Mouse (Mus musculus) embryonic facial prominence, embryonic 10.5 days (tissue): ENCODE data around the gene Alox12b. TPM values are rescaled to one million over a fixed set of nuclear protein-coding genes. Genes with fewer than 3 reads are reported as not detected.

ENCODE experiments used
- DNase-seq: peaks from one replicate; pipeline ENCODE4 v3.0.0-alpha.2; 2017; ENCODE audit warnings: low spot score
- H3K27ac ChIP-seq: fragments of 300-500 bp; sonication (generic); replicated peaks from 2 replicates; pipeline ENCODE4 v1.5.1; 2016; ENCODE audit warnings: mild to moderate bottlenecking
- H3K27me3 ChIP-seq: fragments of 300-500 bp; sonication (generic); replicated peaks from 2 replicates; pipeline ENCODE4 v1.6.1; 2016; ENCODE audit warnings: low read depth, mild to moderate bottlenecking; ENCODE audit not compliant: poor library complexity, severe bottlenecking
- H3K36me3 ChIP-seq: fragments of 300-500 bp; sonication (generic); replicated peaks from 2 replicates; pipeline ENCODE4 v1.6.1; 2016; ENCODE audit warnings: mild to moderate bottlenecking, moderate library complexity
- H3K4me1 ChIP-seq: fragments of 300-500 bp; sonication (generic); 2 replicates; pipeline ENCODE4 v1.6.1; 2016
- H3K4me3 ChIP-seq: fragments of 300-500 bp; sonication (generic); 2 replicates; pipeline ENCODE4 v1.5.1; 2016; ENCODE audit warnings: mild to moderate bottlenecking, moderate library complexity
- H3K9me3 ChIP-seq: fragments of 300-500 bp; sonication (generic); 2 replicates; pipeline ENCODE4 v1.6.1; 2016; ENCODE audit warnings: mild to moderate bottlenecking
- WGBS: fragments of 180-500 bp; shearing (Covaris S2); methylation state at CpG from one replicate; pipeline ENCODE4 v1.1.7; 2016; 5-methylcytosine and 5-hydroxymethylcytosine counted together
- polyA plus RNA-seq: library from polyadenylated mRNA; unstranded; fragments of >200 nt; fragmentation: Nextera tagmentation; extraction: Ambion mirVana; gene quantifications from 2 replicates; pipeline ENCODE4 v1.2.1, GENCODE M21; 2016

Alox12b gene
- polyA plus RNA-seq, 1 experiment from 2014 or later = 0.27 TPM

DNA sequence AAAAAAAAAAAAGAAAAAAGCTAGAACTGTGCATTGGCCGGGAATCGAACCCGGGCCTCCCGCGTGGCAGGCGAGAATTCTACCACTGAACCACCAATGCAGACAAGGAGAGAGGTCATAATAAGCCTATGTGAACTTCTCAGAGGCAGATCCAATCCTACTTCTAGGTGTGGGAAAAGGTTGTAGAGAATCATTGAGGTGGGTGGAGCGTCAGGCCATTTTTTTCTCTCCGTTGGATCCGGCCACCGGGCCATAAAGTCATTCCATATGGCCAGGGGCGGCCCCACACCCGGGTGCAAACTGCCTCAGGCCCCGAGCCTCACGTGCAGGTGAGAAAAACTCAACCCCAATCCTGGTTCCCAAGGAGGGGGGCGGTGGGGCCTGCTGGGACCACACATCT lies 38.0 kb upstream of the Alox12b start:
- H3K4me3 ChIP-seq = peak overlapping the region; percentile 74
- no peak overlapping the region; the same call in 1 of the 2 replicates for H3K27ac ChIP-seq
- H3K9me3 ChIP-seq = no peaks in the 10 kb centered on the region
- under 1% methylated on average over 15 of the region's 15 CpGs for WGBS
- no peaks in the 10 kb centered on the region for H3K36me3 ChIP-seq
- peaks cover 58% of the 10 kb centered on the region for H3K27me3 ChIP-seq
- peaks cover 55% of the 10 kb centered on the region for H3K4me1 ChIP-seq
- DNase-seq = peak; percentile 85

DNA sequence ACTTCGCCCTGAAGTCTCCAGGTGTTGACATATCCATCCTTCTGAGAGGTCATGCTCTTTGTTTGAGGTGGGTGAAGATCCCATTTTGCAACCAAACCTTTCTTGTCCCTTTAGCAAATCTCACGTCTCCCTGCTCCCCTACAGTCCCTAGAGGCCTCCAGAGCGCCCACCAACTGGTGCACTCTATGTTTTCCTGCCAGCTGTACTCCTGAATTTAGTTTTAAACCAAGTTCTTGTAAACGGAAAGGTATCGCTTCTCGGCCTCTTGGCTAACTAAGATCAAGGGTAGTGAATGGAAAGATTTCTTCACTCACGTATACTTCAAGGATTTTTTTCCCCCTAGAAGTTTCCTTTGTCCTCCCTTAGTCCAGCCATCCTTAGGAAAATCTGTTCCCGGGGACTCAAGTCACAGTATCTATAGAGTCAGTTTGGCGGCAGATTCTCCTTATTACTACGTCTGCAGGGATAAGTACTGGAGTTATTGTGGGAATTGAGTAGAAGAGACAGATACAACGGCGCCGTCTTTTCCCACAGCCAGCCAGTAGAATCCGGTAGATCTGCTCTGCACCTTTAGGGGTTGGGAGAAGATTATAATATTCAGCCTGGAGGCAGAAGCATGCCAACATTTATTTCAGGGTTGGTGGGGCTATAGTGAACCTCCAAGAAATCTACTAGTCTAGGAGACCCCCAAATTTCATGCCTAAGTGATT lies 37.2 kb upstream of the Alox12b start:
- no peak for DNase-seq
- Histone ChIP-seq H3K27me3 (peaks cover 50% of the 10 kb centered on the region), H3K4me1 (peaks cover 55% of the 10 kb centered on the region), H3K9me3 (no peaks in the 10 kb centered on the region), H3K27ac (no peak overlapping the region), H3K4me3 (peak overlapping the region; percentile 74), H3K36me3 (no peaks in the 10 kb centered on the region)
- 24% methylated on average over 14 of the region's 14 CpGs for WGBS

DNA sequence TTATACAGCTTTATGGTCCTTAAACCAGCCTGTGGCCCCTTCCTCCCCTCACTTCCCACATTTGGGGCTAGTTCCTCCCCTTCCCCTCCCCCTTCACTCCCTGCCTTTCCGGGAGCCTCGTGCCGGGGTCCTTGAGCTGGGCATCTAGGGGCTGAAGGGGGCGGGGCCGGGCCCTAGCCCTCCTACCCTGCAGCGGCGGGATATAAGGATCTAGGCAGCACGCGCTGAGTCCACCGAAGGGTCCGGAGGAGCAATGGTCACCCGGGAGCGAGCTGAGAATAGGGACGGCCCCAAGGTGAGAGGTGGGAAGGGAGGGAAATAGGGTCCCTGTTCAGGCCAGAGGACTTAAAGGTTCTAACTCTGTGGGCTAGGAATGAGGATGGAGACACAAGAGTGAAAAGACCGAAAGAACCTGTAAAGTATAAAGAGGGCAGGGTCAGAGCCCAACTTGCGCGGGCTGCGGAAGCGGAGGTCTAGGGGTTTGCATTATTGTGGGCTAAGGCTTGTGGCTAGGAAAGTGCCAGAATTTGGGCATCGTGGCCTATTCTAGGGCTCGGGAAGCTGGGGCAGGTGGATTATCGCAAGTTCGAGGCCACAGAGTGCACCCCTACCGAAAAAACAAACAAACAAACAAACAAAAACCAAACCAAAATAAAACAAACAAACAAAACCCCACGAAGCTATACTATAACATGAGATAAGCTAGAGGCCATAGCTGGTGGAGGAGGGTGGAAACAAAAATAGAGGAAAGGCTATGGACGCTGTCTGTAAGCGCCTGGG lies 36.4 kb upstream of the Alox12b start, which contains the start of gene Hes7:
Gene Hes7 (plus strand): TSS at position 184 of the 780 bp plus-strand sequence.
- H3K4me1 ChIP-seq = peaks cover 57% of the 10 kb centered on the region
- peak; percentile 79 for DNase-seq
- WGBS = 2% methylated on average over 27 of the region's 27 CpGs
- peak within 1 kb of the TSS; percentile 21; the same call in 1 of the 2 replicates for H3K27ac ChIP-seq
- H3K9me3 ChIP-seq = no peaks in the 10 kb centered on the region
- peaks cover 42% of the 10 kb centered on the region for H3K27me3 ChIP-seq
- peak within 1 kb of the TSS; percentile 74 for H3K4me3 ChIP-seq
- H3K36me3 ChIP-seq = no peaks in the 10 kb centered on the region

DNA sequence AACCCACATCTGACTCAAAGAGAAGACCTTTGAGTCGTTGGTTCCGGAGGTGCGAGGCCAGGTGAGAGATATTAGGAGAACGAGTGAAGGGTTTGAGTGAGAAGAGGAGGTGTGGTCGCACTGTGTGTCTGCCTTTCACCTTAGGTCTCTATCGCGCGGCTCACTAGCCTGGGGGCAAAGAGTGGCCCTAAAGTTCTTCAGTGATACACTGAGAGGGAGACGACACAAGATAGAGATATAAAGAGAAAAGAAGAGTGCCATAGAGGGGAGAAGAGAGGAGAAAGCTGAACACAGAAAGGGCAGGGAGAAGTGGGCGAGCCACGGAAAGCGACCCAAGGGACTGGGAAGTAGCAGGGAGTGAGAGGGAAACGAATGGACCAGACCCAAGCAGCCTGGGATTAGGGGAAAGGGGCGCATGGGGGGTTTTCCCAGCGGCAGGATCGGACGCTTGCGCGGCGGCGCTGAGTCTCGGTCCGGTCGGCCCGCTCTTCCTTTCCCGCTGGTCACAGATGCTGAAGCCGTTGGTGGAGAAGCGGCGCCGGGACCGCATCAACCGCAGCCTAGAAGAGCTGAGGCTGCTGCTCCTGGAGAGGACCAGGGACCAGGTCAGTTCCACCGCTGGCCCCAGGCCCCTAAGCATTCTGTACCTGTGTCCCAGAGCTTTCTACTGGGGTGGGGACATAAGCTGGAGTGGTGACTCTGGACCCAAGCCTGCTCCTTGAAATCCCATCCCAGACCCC lies 35.6 kb upstream of the Alox12b start:
- no peaks in the 10 kb centered on the region for H3K36me3 ChIP-seq
- H3K4me3 ChIP-seq = peak overlapping the region; percentile 74
- DNase-seq = peak; percentile 57
- H3K9me3 ChIP-seq = no peaks in the 10 kb centered on the region
- no peak overlapping the region for H3K27ac ChIP-seq
- peaks cover 64% of the 10 kb centered on the region for H3K4me1 ChIP-seq
- H3K27me3 ChIP-seq = peaks cover 37% of the 10 kb centered on the region
- WGBS = 1% methylated on average over 33 of the region's 33 CpGs

DNA sequence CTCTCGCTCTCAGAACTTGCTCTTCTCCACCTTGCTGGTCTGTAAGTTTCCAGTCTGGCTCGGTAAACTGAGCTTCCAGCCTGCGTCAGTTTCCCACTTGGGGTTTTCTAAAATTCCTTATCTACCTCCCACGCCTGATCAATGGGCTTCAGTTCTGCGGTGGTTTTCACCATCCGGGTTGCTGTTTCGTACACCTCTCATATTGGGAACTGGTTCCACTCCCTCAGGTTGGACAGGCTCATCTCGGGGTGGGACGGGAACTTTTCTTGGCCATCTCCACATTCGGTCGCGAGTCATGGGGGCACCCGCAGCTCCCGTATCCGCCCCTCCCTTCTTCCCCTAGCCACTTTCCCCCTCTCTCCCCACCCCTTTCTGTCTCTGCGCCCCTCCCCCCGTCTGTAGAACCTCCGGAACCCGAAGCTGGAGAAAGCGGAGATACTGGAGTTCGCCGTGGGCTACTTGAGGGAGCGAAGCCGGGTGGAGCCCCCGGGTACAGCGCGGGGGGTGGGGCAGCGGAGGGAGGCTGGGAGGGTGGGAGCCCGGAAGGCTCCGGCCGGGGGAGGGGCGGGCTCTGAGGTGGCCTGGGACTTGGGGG lies 35.0 kb upstream of the Alox12b start:
- H3K9me3 ChIP-seq = no peaks in the 10 kb centered on the region
- H3K36me3 ChIP-seq = no peaks in the 10 kb centered on the region
- WGBS = 1% methylated on average over 32 of the region's 32 CpGs
- H3K27me3 ChIP-seq = peaks cover 37% of the 10 kb centered on the region
- H3K4me3 ChIP-seq = peak overlapping the region; percentile 74
- H3K27ac ChIP-seq = peak overlapping the region; percentile 82
- H3K4me1 ChIP-seq = peaks cover 69% of the 10 kb centered on the region
- DNase-seq = no peak

DNA sequence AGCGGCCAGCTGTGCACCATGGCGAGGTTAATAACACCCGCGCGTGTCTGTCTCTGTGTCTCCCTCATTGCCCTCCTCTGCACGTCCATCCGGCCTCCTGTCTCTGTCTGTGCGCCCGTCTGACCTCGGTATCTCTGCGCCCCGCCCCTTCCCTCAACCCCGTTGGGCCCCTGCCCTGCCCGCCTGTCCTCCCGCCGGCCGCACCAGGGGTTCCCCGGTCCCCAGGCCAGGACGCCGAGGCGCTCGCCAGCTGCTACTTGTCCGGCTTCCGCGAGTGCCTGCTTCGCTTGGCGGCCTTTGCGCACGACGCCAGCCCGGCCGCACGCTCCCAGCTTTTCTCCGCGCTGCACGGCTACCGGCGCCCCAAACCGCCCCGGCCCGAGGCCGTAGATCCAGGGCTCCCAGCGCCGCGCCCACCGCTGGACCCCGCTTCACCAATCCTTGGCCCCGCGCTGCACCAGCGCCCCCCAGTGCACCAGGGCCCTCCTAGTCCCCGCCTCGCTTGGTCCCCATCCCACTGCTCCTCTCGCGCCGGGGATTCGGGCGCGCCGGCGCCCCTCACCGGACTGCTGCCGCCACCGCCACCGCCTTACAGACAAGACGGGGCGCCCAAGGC lies 34.3 kb upstream of the Alox12b start, which contains the start of gene 9130213A22Rik:
Gene 9130213A22Rik (minus strand): TSS at position 254 of the 616 bp plus-strand sequence.
- peaks cover 67% of the 10 kb centered on the region for H3K4me1 ChIP-seq
- no peaks in the 10 kb centered on the region for H3K9me3 ChIP-seq
- WGBS = under 1% methylated on average over 66 of the region's 66 CpGs
- peaks cover 39% of the 10 kb centered on the region for H3K27me3 ChIP-seq
- DNase-seq = peak; percentile 94
- H3K4me3 ChIP-seq = peak within 1 kb of the TSS; percentile 74
- peak within 1 kb of the TSS; percentile 82 for H3K27ac ChIP-seq
- no peaks in the 10 kb centered on the region for H3K36me3 ChIP-seq

DNA sequence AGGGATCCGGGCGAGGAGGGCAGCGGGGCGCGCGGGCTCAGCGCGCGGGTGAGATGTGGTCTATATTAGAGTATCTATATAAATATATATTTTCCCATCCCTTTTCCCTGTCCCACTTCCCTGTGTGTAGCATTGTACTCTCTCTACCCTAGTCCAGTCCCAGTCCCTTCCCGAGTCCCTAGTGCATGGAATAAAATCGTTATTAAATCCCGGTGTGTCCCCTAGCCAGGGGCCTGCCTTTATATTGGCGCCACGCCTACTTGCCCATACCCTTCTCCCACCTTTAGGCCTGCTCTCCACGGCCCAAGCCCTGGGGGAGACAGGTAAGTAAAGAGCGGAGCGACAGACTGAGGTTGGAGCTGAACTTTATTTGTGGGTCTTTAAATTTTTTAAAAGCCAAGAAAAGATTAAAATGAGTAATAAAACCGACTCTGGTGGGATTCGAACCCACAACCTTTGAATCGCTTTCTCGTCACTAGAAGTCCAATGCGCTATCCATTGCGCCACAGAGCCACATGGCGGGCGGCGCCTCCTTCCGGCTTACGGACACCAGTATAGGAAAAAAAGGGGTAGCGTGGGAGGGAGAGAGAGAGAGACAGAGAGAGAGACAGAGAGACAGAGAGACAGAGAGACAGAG lies 33.6 kb upstream of the Alox12b start:
- no peaks in the 10 kb centered on the region for H3K9me3 ChIP-seq
- peak; percentile 94 for DNase-seq
- H3K4me3 ChIP-seq = peak overlapping the region; percentile 74
- H3K36me3 ChIP-seq = no peaks in the 10 kb centered on the region
- peaks cover 62% of the 10 kb centered on the region for H3K4me1 ChIP-seq
- H3K27me3 ChIP-seq = peaks cover 46% of the 10 kb centered on the region
- WGBS = under 1% methylated on average over 29 of the region's 29 CpGs
- H3K27ac ChIP-seq = peak overlapping the region; percentile 82

DNA sequence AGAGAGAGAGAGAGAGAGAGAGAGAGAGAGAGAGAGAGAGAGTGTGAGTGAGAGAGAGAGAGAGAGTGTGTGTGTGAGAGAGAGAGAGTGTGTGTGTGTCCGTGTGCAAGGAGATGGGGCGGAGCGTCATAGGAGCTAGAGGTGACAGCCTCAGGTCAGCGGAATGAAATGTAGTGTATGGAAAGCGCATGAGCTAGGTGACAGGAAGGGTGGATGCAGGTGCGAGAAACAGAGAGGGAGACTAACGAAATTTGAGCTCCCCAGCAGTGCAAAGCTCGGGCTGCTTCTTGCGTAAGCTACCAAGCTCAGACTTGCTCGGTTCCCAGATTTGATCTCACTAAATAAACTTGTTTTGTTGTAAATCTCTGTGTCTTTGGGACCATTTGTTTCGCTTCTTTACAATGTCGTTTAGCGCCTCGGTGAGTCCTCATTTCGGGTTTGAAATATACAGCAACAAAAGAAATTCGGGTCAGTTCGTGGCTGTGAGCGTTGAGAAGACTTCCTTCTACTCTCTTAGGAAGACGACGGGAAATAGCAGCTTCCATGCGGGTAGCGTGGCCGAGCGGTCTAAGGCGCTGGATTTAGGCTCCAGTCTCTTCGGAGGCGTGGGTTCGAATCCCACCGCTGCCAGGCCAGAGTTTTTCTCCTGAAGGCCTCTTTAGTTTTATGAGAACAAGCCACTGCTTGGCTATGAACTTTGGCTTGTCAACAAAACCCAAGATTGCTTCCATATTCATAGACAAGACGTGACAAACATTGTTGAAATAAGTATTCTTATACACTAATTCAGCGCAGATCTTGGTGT lies 32.9 kb upstream of the Alox12b start:
- Histone ChIP-seq H3K27ac (peak overlapping the region; percentile 63), H3K4me3 (peak overlapping the region; percentile 74), H3K27me3 (peaks cover 49% of the 10 kb centered on the region), H3K4me1 (peaks cover 60% of the 10 kb centered on the region), H3K9me3 (no peaks in the 10 kb centered on the region), H3K36me3 (no peaks in the 10 kb centered on the region)
- under 1% methylated on average over 31 of the region's 31 CpGs for WGBS
- DNase-seq = peak; percentile 94

DNA sequence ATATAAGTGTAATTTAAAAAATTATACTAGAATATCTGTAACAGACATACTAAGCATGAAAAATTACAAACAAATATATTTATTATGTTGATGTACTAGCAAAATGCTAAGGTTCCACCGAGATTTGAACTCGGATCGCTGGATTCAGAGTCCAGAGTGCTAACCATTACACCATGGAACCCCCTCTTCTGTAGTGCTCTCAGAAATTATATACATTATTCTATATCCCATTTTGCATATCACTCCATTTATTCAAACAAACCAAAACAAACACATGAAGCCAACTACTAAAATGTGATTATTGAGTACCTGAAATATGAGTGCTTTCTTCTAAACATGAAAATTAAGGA lies 32.3 kb upstream of the Alox12b start:
- Histone ChIP-seq H3K4me1 (peaks cover 54% of the 10 kb centered on the region), H3K27me3 (peaks cover 52% of the 10 kb centered on the region), H3K27ac (no peak overlapping the region), H3K4me3 (peak overlapping the region; percentile 74), H3K36me3 (no peaks in the 10 kb centered on the region), H3K9me3 (no peaks in the 10 kb centered on the region)
- under 1% methylated on average over 3 of the region's 3 CpGs for WGBS
- peak; percentile 60 for DNase-seq

DNA sequence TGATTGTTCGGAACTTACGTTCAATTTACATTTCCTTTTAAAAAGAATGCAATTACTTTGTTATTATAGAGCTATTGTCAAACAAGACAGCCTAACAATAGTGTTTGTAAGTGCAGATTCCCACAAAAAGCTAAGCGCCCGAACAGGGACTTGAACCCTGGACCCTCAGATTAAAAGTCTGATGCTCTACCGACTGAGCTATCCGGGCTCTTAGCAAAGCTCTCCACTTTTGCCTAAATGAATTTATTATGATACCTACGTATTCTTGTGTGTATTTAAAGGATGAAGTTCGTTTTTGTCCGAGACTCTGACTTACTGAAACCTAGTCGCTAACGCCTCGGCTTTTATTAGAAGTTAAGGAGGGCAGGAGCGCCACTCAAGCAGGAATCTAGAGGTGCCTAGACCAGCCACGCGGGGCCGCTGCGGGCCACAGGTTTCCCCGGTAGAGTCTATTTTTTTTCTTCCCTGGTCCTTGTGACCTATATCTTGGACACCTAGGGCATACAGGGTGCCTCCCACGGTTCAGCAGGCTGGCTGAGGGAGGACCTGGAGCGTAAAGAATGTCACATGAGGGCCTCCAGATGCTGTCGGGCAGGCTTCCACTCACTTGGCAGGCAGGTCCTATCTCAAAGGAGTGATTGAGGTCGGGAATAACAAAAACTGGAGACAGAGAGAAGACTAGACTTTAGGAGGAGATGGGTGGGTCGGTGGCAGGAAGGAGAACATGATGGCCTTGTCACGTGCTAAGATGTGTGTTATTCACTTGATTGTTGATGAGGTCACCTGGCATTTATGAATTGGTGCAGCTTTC lies 31.5 kb upstream of the Alox12b start:
- peak overlapping the region; percentile 74 for H3K4me3 ChIP-seq
- peak overlapping the region; percentile 54; the same call in 1 of the 2 replicates for H3K27ac ChIP-seq
- H3K9me3 ChIP-seq = no peaks in the 10 kb centered on the region
- peaks cover 46% of the 10 kb centered on the region for H3K4me1 ChIP-seq
- under 1% methylated on average over 24 of the region's 24 CpGs for WGBS
- H3K27me3 ChIP-seq = peaks cover 47% of the 10 kb centered on the region
- no peaks in the 10 kb centered on the region for H3K36me3 ChIP-seq
- DNase-seq = peak; percentile 86

DNA sequence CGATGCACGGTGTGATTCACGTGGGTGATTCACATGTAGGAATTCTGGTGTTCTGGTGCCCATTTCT lies 31.1 kb upstream of the Alox12b start, which contains the start of gene Aloxe3:
Gene Aloxe3 (plus strand): TSS at position 45 of the 67 bp plus-strand sequence.
- H3K27me3 ChIP-seq = peaks cover 42% of the 10 kb centered on the region
- H3K4me3 ChIP-seq = peak within 1 kb of the TSS; percentile 74
- WGBS = 5% methylated on average over 3 of the region's 3 CpGs
- H3K9me3 ChIP-seq = no peaks in the 10 kb centered on the region
- H3K36me3 ChIP-seq = no peaks in the 10 kb centered on the region
- H3K27ac ChIP-seq = peak within 1 kb of the TSS; percentile 54; the same call in 1 of the 2 replicates
- DNase-seq = no peak
- H3K4me1 ChIP-seq = peaks cover 42% of the 10 kb centered on the region
